Mouse (Mus musculus) CH12F3 (cell line): ENCODE results near the gene Hlcs.

Source experiments
- in situ Hi-C: fragments of 300-500 bp; cut with MboI; formaldehyde crosslinking; loops from 2 replicates; pipeline ENCODE4 v1.14.3; 2020; ENCODE audit warnings: low sequenced_read_pairs

Gene Hlcs

GRCm38 (mm10) chr16:94173361-94173760 is 140.0 kb downstream of the Hlcs start:
- in situ Hi-C loops = no loop called here

GRCm38 (mm10) chr16:94170218-94170617 is 143.2 kb downstream of the Hlcs start:
- in situ Hi-C loops = no loop called here

- in situ Hi-C loops = no loop called here
Observed at GRCm38 (mm10) chr16:94168655-94169545, 144.5 kb downstream of the Hlcs start.

GRCm38 (mm10) chr16:94164978-94165377 is 148.4 kb downstream of the Hlcs start:
- in situ Hi-C loops = no loop called here

- in situ Hi-C loops = no loop called here
Observed at GRCm38 (mm10) chr16:94164236-94164635, 149.1 kb downstream of the Hlcs start.

- in situ Hi-C loops = no loop called here
Observed at GRCm38 (mm10) chr16:94163051-94163450, 150.3 kb downstream of the Hlcs start.

GRCm38 (mm10) chr16:94162000-94162399 is 151.4 kb downstream of the Hlcs start:
- in situ Hi-C loops = no loop called here

- in situ Hi-C loops = no loop called here
Observed at GRCm38 (mm10) chr16:94157819-94158218, 155.6 kb downstream of the Hlcs start.

- in situ Hi-C loops = no loop called here
Observed at GRCm38 (mm10) chr16:94155041-94155653, 158.2 kb downstream of the Hlcs start.

GRCm38 (mm10) chr16:94150125-94151103 is 163.0 kb downstream of the Hlcs start:
- in situ Hi-C loops = no loop called here

GRCm38 (mm10) chr16:94148139-94148538 is 165.2 kb downstream of the Hlcs start:
- in situ Hi-C loops = no loop called here

GRCm38 (mm10) chr16:94143325-94143724 is 170.0 kb downstream of the Hlcs start:
- in situ Hi-C loops = no loop called here

- in situ Hi-C loops = no loop called here
Observed at GRCm38 (mm10) chr16:94140746-94141145, 172.6 kb downstream of the Hlcs start.

- in situ Hi-C loops = no loop called here
Observed at GRCm38 (mm10) chr16:94134218-94134617, 179.2 kb downstream of the Hlcs start.

- in situ Hi-C loops = no loop called here
Observed at GRCm38 (mm10) chr16:94128236-94128835, 185.0 kb downstream of the Hlcs start.

GRCm38 (mm10) chr16:94126200-94126599 is 187.2 kb downstream of the Hlcs start:
- in situ Hi-C loops = no loop called here

GRCm38 (mm10) chr16:94125172-94125981 is 188.0 kb downstream of the Hlcs start:
- in situ Hi-C loops = no loop called here

GRCm38 (mm10) chr16:94123247-94123646 is 190.1 kb downstream of the Hlcs start:
- in situ Hi-C loops = no loop called here

- in situ Hi-C loops = no loop called here
Observed at GRCm38 (mm10) chr16:94122347-94122746, 191.0 kb downstream of the Hlcs start.

- in situ Hi-C loops = no loop called here
Observed at GRCm38 (mm10) chr16:94118394-94118793, 195.0 kb downstream of the Hlcs start.
